Mouse (Mus musculus): ENCODE measurements around the gene Zdhhc5. TPM values are rescaled to one million over a fixed set of nuclear protein-coding genes. Genes with fewer than 3 reads are reported as not detected.
A peak's percentile ranks its signal among the peaks of the same experiment; 100 is the strongest.

The Zdhhc5 gene
- 10 to 100 TPM; 52.5 to 61.7 TPM for total RNA-seq (2021)
- long read RNA-seq, experiment 1, full-length matches to known transcripts, result 8 of 15 reads
- long read RNA-seq, experiment 1, partial matches to known transcripts, result 5 of 15 reads
- long read RNA-seq, experiment 1, other reads (novel, unspliced or antisense), result 2 of 15 reads
- long read RNA-seq, experiment 2, full-length matches to known transcripts, result 15 of 52 reads
- long read RNA-seq, experiment 2, partial matches to known transcripts, result 30 of 52 reads
- long read RNA-seq, experiment 2, other reads (novel, unspliced or antisense), result 7 of 52 reads

- peak; percentile 97 to 99 for DNase-seq (ENCODE audit: low spot score in 2 of 2)
Observed at GRCm38 (mm10) chr2:84714811-84715561, at the start of gene Zdhhc5. Gene Zdhhc5, minus strand, starts transcription at chr2:84715180.

- no peak for DNase-seq (ENCODE audit: low spot score in 2 of 2)
Observed at GRCm38 (mm10) chr2:84762818-84763217, 47.8 kb upstream of the Zdhhc5 start.

GRCm38 (mm10) chr2:84762295-84762694 is 47.3 kb upstream of the Zdhhc5 start:
- no peak for DNase-seq (ENCODE audit: low spot score in 2 of 2)

- no peak for DNase-seq (ENCODE audit: low spot score in 2 of 2)
Observed at GRCm38 (mm10) chr2:84761840-84762239, 46.9 kb upstream of the Zdhhc5 start.

- no peak for DNase-seq (ENCODE audit: low spot score in 2 of 2)
Observed at GRCm38 (mm10) chr2:84761309-84761708, 46.3 kb upstream of the Zdhhc5 start.

DNA sequence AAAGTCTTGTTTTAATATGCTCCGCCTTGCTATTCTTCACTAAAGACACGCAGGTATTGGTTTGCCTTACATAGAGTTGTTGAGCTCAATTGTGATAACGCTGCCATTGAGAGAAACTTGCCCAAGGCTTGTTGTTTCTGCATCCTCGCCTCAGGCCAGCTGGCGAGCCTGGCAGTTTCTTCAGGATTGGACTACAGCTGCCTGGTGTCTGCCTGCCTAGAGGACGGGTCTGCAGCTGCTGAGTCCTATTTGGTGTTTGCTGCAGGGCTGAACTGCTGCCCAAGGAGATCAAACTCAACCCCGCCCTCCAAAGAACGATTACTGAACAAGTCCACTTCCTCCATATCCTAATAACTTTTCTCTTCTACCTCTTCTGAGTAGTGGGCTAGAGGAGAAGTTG is 45.8 kb upstream of the Zdhhc5 start:
- DNase-seq (ENCODE audit: low spot score in 2 of 2), result no peak

DNA sequence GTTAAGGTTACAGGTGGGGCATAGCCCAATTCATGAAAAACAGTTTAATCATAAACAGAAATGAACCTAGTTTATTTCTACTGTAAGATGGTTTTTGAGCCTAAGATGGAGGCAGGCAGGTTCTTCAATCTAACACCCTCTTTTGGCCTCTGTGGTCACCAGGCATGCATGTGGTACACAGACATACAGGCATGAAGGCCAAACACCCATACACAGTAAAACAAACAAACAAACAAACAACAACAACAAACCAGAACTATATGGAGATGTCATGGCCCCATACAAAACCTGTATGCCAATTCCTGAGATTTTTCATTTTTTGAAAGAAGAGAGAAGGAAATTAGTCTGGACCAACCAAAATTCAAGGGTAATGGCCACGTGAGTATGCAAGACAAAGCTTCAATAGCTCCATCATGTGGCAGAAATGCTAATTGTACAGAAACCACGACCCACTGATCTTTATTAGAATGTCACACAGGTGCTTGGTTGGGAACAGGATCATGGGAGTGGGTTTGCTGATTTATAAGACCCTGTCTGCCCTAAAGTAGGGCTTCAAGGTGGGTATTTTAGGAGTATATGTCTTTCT is 43.7 kb upstream of the Zdhhc5 start:
- no peak for DNase-seq (ENCODE audit: low spot score in 2 of 2)

DNA sequence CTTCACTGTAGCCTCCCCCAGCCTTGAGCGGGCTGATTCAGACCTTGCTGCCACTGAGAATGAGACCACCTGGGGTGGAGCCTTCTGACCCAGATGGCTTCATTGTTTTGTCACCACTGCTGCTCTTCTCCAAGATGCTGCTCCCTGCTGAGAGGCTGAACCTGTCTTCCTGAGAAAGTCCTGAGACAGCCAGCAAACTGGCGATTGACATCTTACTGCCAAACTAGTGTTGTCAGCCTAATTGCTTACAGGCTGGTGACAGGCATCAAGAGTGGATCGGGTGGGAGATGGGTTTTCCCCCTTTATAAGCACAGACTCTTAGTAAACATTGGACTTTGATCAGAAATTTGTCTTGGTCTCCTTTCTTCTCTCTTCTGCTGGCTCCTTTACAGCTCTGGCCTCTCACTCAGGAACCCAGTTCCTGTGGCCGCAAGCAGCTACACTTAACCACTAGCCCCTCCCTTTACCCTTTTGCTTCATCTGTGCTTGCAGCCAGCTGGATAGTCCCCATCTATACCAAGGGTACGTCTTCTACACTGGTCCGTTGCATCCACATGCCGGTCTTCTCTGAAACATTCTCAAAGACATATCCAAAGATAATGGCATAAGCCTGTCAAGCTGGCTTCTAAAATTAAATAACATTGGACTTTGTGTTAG is 42.2 kb upstream of the Zdhhc5 start:
- DNase-seq (ENCODE audit: low spot score in 2 of 2), result no peak

DNA sequence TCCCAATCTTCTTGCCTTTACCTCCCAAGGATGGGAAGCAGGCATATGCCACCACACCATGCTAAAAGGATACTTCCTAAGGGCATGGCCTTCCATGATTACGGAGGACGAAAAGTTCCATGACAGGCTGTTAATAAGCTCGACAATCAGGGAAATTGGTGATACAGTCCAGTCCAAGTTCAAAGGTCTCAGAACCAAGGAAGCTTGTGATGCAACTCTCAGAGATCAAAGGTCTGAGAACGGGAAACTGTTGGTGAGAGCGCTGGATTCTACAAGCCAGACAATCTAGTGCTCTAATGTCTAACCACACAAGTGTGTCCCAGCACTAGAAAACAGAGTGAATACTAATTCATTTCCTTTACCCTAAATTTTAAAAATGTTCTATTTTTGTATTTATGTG is 41.3 kb upstream of the Zdhhc5 start:
- DNase-seq (ENCODE audit: low spot score in 2 of 2), result no peak

DNA sequence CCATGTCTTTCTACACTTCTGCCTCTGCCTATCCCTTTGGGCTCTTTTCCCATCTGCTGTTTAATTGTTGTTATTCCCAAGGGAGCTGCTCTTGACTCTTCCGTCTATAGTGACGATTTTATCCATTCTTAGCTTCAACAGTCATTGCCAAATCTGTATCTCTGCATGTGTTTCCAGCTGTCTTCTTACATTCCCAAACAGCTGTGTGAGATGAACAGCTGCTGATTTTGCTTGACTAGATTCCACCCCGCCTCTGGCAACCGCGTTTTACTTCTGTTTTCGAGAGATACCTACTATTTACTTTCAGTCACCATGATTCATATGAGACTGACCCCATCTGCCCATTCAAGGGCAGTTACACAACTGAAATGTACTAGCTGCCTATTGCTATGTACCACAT is 35.1 kb upstream of the Zdhhc5 start:
- no peak for DNase-seq (ENCODE audit: low spot score in 2 of 2)

GRCm38 (mm10) chr2:84744126-84744525 is 29.1 kb upstream of the Zdhhc5 start:
- DNase-seq (ENCODE audit: low spot score in 2 of 2), result no peak

DNA sequence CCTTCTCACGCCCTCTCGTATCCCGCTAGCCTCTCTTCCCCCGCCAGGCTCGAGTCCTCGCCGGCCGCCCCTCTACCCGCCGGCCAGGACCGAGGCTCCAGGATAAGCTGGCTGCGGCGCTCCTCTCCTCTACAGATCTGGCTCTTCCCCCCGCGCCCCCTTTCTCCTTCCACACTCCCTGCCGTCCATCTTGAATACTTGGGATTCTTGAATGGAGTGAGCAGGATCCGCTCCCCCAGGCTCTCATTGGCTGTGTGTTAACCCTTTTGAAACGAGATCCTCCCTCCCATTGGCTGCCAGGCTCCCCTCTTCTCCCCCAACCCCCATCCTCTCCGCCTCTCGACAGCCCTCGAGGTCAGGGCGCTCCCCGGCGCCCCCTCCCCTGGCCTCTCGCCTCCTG is 28.6 kb upstream of the Zdhhc5 start, which contains the start of gene Gm19426:
TSS of gene Gm19426 (minus strand) at position 95 of the 400 bp plus-strand sequence.
- peak; percentile 33 to 66 for DNase-seq (ENCODE audit: low spot score in 2 of 2)

- DNase-seq (ENCODE audit: low spot score in 2 of 2), result no peak
Observed at GRCm38 (mm10) chr2:84742451-84743283, 27.7 kb upstream of the Zdhhc5 start.

DNA sequence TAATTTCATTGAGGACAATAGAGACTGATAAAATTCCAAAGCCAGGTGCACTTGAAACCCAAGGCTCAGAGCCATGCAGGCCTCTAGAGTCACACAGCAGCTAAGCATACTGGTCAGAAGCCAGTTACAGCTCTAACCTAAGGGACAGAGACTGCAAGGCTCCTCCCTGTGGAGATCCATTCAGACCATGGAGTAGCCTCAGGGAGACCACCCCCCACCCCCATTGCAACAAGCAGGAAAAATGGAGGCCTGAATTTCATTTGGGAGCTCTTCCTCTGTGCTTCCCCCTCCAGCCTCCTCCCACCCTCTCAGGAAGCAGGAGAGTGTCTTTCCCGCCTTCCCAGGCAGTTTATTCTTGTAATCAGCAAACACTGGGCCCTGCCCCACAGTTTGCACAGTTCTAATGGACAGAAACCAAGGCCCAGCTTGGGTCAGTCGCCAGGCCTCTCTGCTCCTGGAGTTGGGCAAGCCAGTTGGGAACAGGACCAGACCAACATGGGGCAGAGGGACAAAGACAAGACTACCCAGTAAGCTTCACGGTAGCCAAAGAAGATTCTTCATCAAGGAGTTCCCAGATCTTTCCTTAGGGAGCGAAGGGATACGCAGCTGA is 27.0 kb upstream of the Zdhhc5 start:
- DNase-seq (ENCODE audit: low spot score in 2 of 2), result no peak

DNA sequence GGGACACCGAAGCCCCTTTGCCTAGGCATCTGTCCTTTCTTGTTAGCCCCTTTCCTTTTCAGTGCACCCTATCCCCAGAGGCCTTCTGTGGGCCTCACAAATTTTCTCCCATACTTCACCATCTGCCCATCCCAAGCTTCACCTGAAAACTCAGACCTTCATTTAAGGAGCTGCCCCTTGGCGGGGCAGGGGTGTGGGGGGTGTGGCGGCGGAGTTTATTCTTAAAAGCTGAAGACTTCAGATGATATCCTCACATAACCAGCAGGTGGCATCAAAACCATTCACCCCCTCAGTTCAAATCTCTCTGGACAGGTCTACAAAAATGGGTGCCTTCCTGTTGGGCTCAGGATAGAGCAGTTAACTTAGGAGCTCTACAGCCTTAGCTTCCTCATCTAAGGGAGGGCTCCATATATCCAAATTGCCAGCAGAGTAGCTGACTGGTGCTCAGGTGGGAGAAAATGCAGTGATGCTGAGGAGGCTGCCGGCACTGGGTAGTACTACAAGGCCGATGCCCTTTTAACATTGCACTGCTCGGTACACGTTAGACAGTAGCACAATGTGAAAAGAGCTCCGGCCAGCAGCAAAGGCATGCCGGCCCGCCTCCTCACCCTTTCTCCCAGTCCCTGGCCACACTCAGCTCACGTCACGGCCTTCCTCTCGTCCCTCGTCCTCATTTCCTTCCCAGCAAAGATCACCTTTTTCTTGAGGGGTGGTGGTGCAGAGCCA is 25.8 kb upstream of the Zdhhc5 start:
- no peak for DNase-seq (ENCODE audit: low spot score in 2 of 2)

GRCm38 (mm10) chr2:84738271-84738911 is 23.4 kb upstream of the Zdhhc5 start:
- no peak for DNase-seq (ENCODE audit: low spot score in 2 of 2)

GRCm38 (mm10) chr2:84737451-84737925 is 22.5 kb upstream of the Zdhhc5 start:
- no peak for DNase-seq (ENCODE audit: low spot score in 2 of 2)

DNA sequence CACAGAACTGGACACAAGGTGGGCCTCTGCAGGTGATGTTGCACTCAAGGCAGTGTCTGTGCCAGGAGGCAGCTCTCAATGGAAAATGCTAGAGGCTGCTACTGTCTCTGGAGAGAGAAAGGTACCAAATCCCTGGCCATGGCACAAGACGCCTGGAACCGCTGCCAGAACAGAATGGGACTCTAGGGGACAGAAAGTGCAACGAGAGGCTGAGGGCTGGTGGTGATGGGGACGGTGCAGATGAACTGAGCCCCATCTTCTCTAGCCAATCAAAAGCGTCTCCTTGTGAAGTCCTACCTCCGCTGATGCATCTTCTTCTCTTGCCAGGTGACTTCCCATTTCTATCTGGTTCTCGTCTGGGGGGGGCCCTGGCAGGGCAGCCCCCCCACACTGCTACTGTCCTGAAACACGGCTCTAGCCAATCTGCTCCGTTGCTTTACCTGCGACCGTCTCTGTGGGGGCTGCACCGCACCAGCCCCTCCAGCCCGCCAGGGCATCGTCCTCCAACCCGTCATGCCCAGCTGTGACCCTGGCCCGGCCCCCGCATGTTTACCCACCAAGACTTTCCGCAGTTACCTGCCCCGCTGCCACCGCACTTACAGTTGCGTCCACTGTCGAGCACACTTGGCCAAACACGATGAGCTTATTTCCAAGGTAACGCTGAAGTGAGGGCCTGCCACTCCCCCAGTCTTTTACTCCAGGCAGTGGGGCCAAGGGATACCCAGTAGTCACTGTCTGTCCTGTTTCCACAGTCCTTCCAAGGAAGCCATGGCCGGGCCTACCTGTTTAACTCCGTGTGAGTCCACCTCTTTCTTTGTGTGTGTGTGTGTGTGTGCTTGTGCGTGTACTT is 21.6 kb upstream of the Zdhhc5 start:
- no peak for DNase-seq (ENCODE audit: low spot score in 2 of 2)
